Mouse (Mus musculus): ENCODE results near the gene Mnt.

GRCm38 (mm10) chr11:74839860-74840715, 9.4 kb downstream of the Mnt start:
- TF ChIP-seq CTCF (IDR thresholded peaks at IDR 0.05; ENCODE audit: low read depth), result no peak
- TF ChIP-seq EP300 (IDR thresholded peaks at IDR 0.05; ENCODE audit: low read depth), result no peak

All from liver, embryonic 14.5 days (tissue).